Mouse (Mus musculus) midbrain, embryonic 16.5 days (tissue): ENCODE results near the gene Cux1. TPM values are rescaled to one million over a fixed set of nuclear protein-coding genes. Genes with fewer than 3 reads are reported as not detected.
"Not testable (repeated sequence)": the region's sequence is repeated elsewhere in the genome, so short reads cannot be mapped to it uniquely, and the experiment has no call there.

Source experiments
- ATAC-seq: fragments of 200-750 bp; cut with Nextera tagmentation; 2 replicates; pipeline ENCODE4 v1.8.0; 2017; ENCODE audit warnings: moderate TSS enrichment
- H3K27ac ChIP-seq: fragments of 300-500 bp; sonication (generic); 2 replicates; pipeline ENCODE4 v1.5.1; 2014; ENCODE audit warnings: mild to moderate bottlenecking, low read length, mixed read lengths
- H3K27me3 ChIP-seq: fragments of 300-500 bp; sonication (generic); 2 replicates; pipeline ENCODE4 v1.6.1; 2014; ENCODE audit warnings: low read depth, low read length, mixed read lengths; ENCODE audit not compliant: control insufficient read depth, insufficient read depth
- H3K36me3 ChIP-seq: fragments of 300-500 bp; sonication (generic); 2 replicates; pipeline ENCODE4 v1.6.1; 2014; ENCODE audit warnings: mild to moderate bottlenecking, low read length, moderate library complexity, mixed read lengths; ENCODE audit not compliant: control insufficient read depth, insufficient read depth
- H3K4me1 ChIP-seq: fragments of 300-500 bp; sonication (generic); 2 replicates; pipeline ENCODE4 v1.6.1; 2014; ENCODE audit warnings: mild to moderate bottlenecking, low read length, mixed read lengths; ENCODE audit not compliant: control insufficient read depth, insufficient read depth
- H3K4me2 ChIP-seq: fragments of 300-500 bp; sonication (generic); 2 replicates; pipeline ENCODE4 v1.6.1; 2014; ENCODE audit warnings: mild to moderate bottlenecking, low read length, mixed read lengths
- H3K4me3 ChIP-seq: fragments of 300-500 bp; sonication (generic); 2 replicates; pipeline ENCODE4 v1.5.1; 2014; ENCODE audit warnings: low read depth, mild to moderate bottlenecking, low read length, moderate library complexity, mixed read lengths
- H3K9ac ChIP-seq: fragments of 300-500 bp; sonication (generic); 2 replicates; pipeline ENCODE4 v1.6.1; 2014; ENCODE audit warnings: low read depth, low read length, mixed read lengths
- H3K9me3 ChIP-seq: fragments of 300-500 bp; sonication (generic); replicated peaks from 2 replicates; pipeline ENCODE4 v1.6.1; 2014; ENCODE audit warnings: mild to moderate bottlenecking, low read length, mixed read lengths; ENCODE audit not compliant: control insufficient read depth, poor library complexity, severe bottlenecking
- WGBS: fragments of 180-500 bp; shearing (Covaris S2); extraction: QIAGEN DNeasy Blood & Tissue Kit; methylation state at CpG from one replicate; pipeline ENCODE4 v1.1.7; 2014; 5-methylcytosine and 5-hydroxymethylcytosine counted together
- polyA plus RNA-seq: library from polyadenylated mRNA; unstranded; fragments of >200 nt; fragmentation: Nextera tagmentation; extraction: Ambion mirVana; gene quantifications from 2 replicates; pipeline ENCODE4 v1.2.1, GENCODE M21; 2015

The Cux1 gene
- polyA plus RNA-seq, 1 experiment from 2014 or later, result 109 TPM

GRCm38 (mm10) chr5:136480541-136480940, 86.7 kb downstream of the Cux1 start:
- no peak overlapping the region for H3K27ac ChIP-seq
- no peak overlapping the region for H3K4me3 ChIP-seq
- H3K9me3 ChIP-seq, result no peaks in the 10 kb centered on the region
- 91% methylated on average over 7 of the region's 7 CpGs for WGBS
- ATAC-seq, result no peak
- H3K36me3 ChIP-seq, result 0 out of 2 replicates have a peak, but pooled peaks cover 2% of the 10 kb centered on the region
- peaks cover 2% of the 10 kb centered on the region; the same call in 1 of the 2 replicates for H3K4me1 ChIP-seq
- no peak overlapping the region for H3K9ac ChIP-seq
- no peak overlapping the region for H3K4me2 ChIP-seq
- H3K27me3 ChIP-seq, result no peaks in the 10 kb centered on the region

GRCm38 (mm10) chr5:136479801-136480200, 87.5 kb downstream of the Cux1 start:
- no peak overlapping the region for H3K4me3 ChIP-seq
- 95% methylated on average over 4 of the region's 4 CpGs for WGBS
- H3K4me2 ChIP-seq, result no peak overlapping the region
- H3K36me3 ChIP-seq, result 0 out of 2 replicates have a peak, but pooled peaks cover 2% of the 10 kb centered on the region
- H3K4me1 ChIP-seq, result peaks cover 2% of the 10 kb centered on the region; the same call in 1 of the 2 replicates
- no peaks in the 10 kb centered on the region for H3K27me3 ChIP-seq
- ATAC-seq, result no peak
- no peak overlapping the region for H3K27ac ChIP-seq
- H3K9ac ChIP-seq, result no peak overlapping the region
- H3K9me3 ChIP-seq, result no peaks in the 10 kb centered on the region

GRCm38 (mm10) chr5:136479024-136479763, 88.1 kb downstream of the Cux1 start:
- H3K4me3 ChIP-seq, result no peak overlapping the region
- H3K36me3 ChIP-seq, result 0 out of 2 replicates have a peak, but pooled peaks cover 2% of the 10 kb centered on the region
- no peak for ATAC-seq
- H3K9me3 ChIP-seq, result no peaks in the 10 kb centered on the region
- H3K27ac ChIP-seq, result no peak overlapping the region
- H3K4me1 ChIP-seq, result peaks cover 2% of the 10 kb centered on the region; the same call in 1 of the 2 replicates
- no peaks in the 10 kb centered on the region for H3K27me3 ChIP-seq
- no peak overlapping the region for H3K9ac ChIP-seq
- WGBS, result 89% methylated on average over 6 of the region's 6 CpGs
- no peak overlapping the region for H3K4me2 ChIP-seq

GRCm38 (mm10) chr5:136476272-136476671, 91.0 kb downstream of the Cux1 start:
- WGBS, result 93% methylated on average over 3 of the region's 3 CpGs
- H3K27me3 ChIP-seq, result no peaks in the 10 kb centered on the region

GRCm38 (mm10) chr5:136475161-136475560, 92.1 kb downstream of the Cux1 start:
- H3K27me3 ChIP-seq, result no peaks in the 10 kb centered on the region
- no peaks in the 10 kb centered on the region for H3K9me3 ChIP-seq
- H3K27ac ChIP-seq, result no peak overlapping the region
- no peak for ATAC-seq
- H3K4me1 ChIP-seq, result peaks cover 8% of the 10 kb centered on the region
- H3K9ac ChIP-seq, result no peak overlapping the region
- H3K4me2 ChIP-seq, result no peak overlapping the region
- no peaks in the 10 kb centered on the region for H3K36me3 ChIP-seq
- H3K4me3 ChIP-seq, result no peak overlapping the region
- WGBS, result 90% methylated on average over 1 of the region's 1 CpGs

More at GRCm38 (mm10) chr5:136476272-136476671, 91.0 kb downstream of the Cux1 start:
- Histone ChIP-seq H3K27ac (no peak overlapping the region), H3K36me3 (no peaks in the 10 kb centered on the region), H3K9me3 (no peaks in the 10 kb centered on the region), H3K9ac (no peak overlapping the region), H3K4me3 (no peak overlapping the region), H3K4me2 (no peak overlapping the region), H3K4me1 (peaks cover 8% of the 10 kb centered on the region)
- no peak for ATAC-seq

- Histone ChIP-seq H3K27ac (no peak overlapping the region), H3K9me3 (no peaks in the 10 kb centered on the region), H3K36me3 (no peaks in the 10 kb centered on the region), H3K4me2 (no peak overlapping the region), H3K4me3 (no peak overlapping the region), H3K4me1 (peaks cover 8% of the 10 kb centered on the region), H3K27me3 (no peaks in the 10 kb centered on the region), H3K9ac (no peak overlapping the region)
- ATAC-seq, result no peak
- 85% methylated on average over 3 of the region's 3 CpGs for WGBS
These were observed 93.2 kb downstream of the Cux1 start for GRCm38 (mm10) chr5:136474086-136474485.

GRCm38 (mm10) chr5:136473337-136473736, 94.0 kb downstream of the Cux1 start:
- H3K27me3 ChIP-seq, result no peaks in the 10 kb centered on the region

GRCm38 (mm10) chr5:136472846-136473245, 94.4 kb downstream of the Cux1 start:
- Histone ChIP-seq H3K4me2 (no peak overlapping the region), H3K36me3 (no peaks in the 10 kb centered on the region), H3K9me3 (no peaks in the 10 kb centered on the region), H3K4me1 (peaks cover 12% of the 10 kb centered on the region), H3K27ac (peak overlapping the region; percentile 46; the same call in 1 of the 2 replicates), H3K27me3 (no peaks in the 10 kb centered on the region), H3K9ac (no peak overlapping the region), H3K4me3 (no peak overlapping the region)
- no peak for ATAC-seq
- WGBS, result 65% methylated on average over 6 of the region's 6 CpGs

More at GRCm38 (mm10) chr5:136473337-136473736, 94.0 kb downstream of the Cux1 start:
- no peak overlapping the region; the same call in 1 of the 2 replicates for H3K27ac ChIP-seq
- WGBS, result 40% methylated on average over 6 of the region's 6 CpGs
- no peak overlapping the region for H3K4me2 ChIP-seq
- H3K36me3 ChIP-seq, result no peaks in the 10 kb centered on the region
- H3K9me3 ChIP-seq, result no peaks in the 10 kb centered on the region
- no peak overlapping the region for H3K9ac ChIP-seq
- H3K4me1 ChIP-seq, result peaks cover 8% of the 10 kb centered on the region
- ATAC-seq, result no peak
- H3K4me3 ChIP-seq, result no peak overlapping the region

GRCm38 (mm10) chr5:136470985-136471735, 96.1 kb downstream of the Cux1 start:
- ATAC-seq, H3K9me3 ChIP-seq, H3K27me3 ChIP-seq, H3K4me2 ChIP-seq, H3K27ac ChIP-seq, H3K36me3 ChIP-seq, H3K9ac ChIP-seq, H3K4me3 ChIP-seq: not testable (repeated sequence)
- peaks cover 17% of the 10 kb centered on the region for H3K4me1 ChIP-seq
- 56% methylated on average over 2 of the region's 2 CpGs for WGBS
